Mouse (Mus musculus) heart, postnatal 0 days (tissue): ENCODE data around the gene Dmrtb1. TPM values are rescaled to one million over a fixed set of nuclear protein-coding genes. Genes with fewer than 3 reads are reported as not detected.

Experiments used
- ATAC-seq: fragments of 200-750 bp; cut with Nextera tagmentation; 2 replicates; pipeline ENCODE4 v1.8.0; 2017; ENCODE audit warnings: low read depth, moderate number of reproducible peaks, moderate library complexity; ENCODE audit not compliant: insufficient read depth
- DNase-seq: peaks from one replicate; pipeline ENCODE4 v3.0.0-alpha.2; 2016; ENCODE audit warnings: low spot score
- H3K27ac ChIP-seq: fragments of 300-500 bp; sonication (generic); 2 replicates; pipeline ENCODE4 v1.5.1; 2014; ENCODE audit warnings: low read depth, mild to moderate bottlenecking
- H3K27me3 ChIP-seq: fragments of 300-500 bp; sonication (generic); 2 replicates; pipeline ENCODE4 v1.6.1; 2014; ENCODE audit warnings: low read length, mixed read lengths; ENCODE audit not compliant: control insufficient read depth, insufficient read depth
- H3K36me3 ChIP-seq: fragments of 300-500 bp; sonication (generic); replicated peaks from 2 replicates; pipeline ENCODE4 v1.6.1; 2014; ENCODE audit warnings: low read length, mixed read lengths; ENCODE audit not compliant: control insufficient read depth, insufficient read depth
- H3K4me1 ChIP-seq: fragments of 300-500 bp; sonication (generic); 2 replicates; pipeline ENCODE4 v1.6.1; 2014; ENCODE audit warnings: antibody characterized with exemption; ENCODE audit not compliant: control insufficient read depth, insufficient read depth
- H3K4me2 ChIP-seq: fragments of 300-500 bp; sonication (generic); 2 replicates; pipeline ENCODE4 v1.6.1; 2014; ENCODE audit warnings: low read depth, mild to moderate bottlenecking, low read length, moderate library complexity
- H3K4me3 ChIP-seq: fragments of 300-500 bp; sonication (generic); 2 replicates; pipeline ENCODE4 v1.5.1; 2014; ENCODE audit warnings: low read depth, low read length
- H3K9ac ChIP-seq: fragments of 300-500 bp; sonication (generic); replicated peaks from 2 replicates; pipeline ENCODE4 v1.6.1; 2014; ENCODE audit warnings: low read depth, low read length, mixed read lengths
- H3K9me3 ChIP-seq: fragments of 300-500 bp; sonication (generic); replicated peaks from 2 replicates; pipeline ENCODE4 v1.6.1; 2016; ENCODE audit warnings: low read length; ENCODE audit not compliant: control insufficient read depth
- CTCF ChIP-seq: IDR thresholded peaks from 2 replicates; pipeline ENCODE4 v1.5.1; 2016; ENCODE audit warnings: antibody characterized with exemption, control low read depth, low read depth
- EP300 ChIP-seq: IDR thresholded peaks from 2 replicates; pipeline ENCODE4 v1.6.1; 2016; ENCODE audit warnings: antibody characterized with exemption, low read depth
- WGBS: fragments of 180-500 bp; shearing (Covaris S2); extraction: QIAGEN DNeasy Blood & Tissue Kit; methylation state at CpG from one replicate; pipeline ENCODE4 v1.1.7; 2014; 5-methylcytosine and 5-hydroxymethylcytosine counted together
- polyA plus RNA-seq: library from polyadenylated mRNA; unstranded; fragments of >200 nt; fragmentation: Nextera tagmentation; extraction: Ambion mirVana; gene quantifications from 2 replicates; pipeline ENCODE4 v1.2.1, GENCODE M21; 2015
- total RNA-seq: library from RNA; depleted of rRNA; stranded (reverse); fragments of >200 nt; gene quantifications from 2 replicates; pipeline ENCODE4 v1.2.3, GENCODE M21; 2014; ENCODE audit warnings: low replicate concordance

The Dmrtb1 gene
- total and polyA plus RNA-seq, 2 experiments from 2014 or later = not detected

GRCm38 (mm10) chr4:107693816-107694215 lies 9.8 kb upstream of the Dmrtb1 start:
- no peak for ATAC-seq
- no peaks in the 10 kb centered on the region for H3K36me3 ChIP-seq
- no peak overlapping the region for H3K9ac ChIP-seq
- no peaks in the 10 kb centered on the region for H3K9me3 ChIP-seq
- 61% methylated on average over 5 of the region's 5 CpGs for WGBS
- H3K4me3 ChIP-seq = no peak overlapping the region
- no peak for DNase-seq
- TF ChIP-seq EP300 (no peak), CTCF (no peak)
- H3K27ac ChIP-seq = no peak overlapping the region
- no peaks in the 10 kb centered on the region for H3K4me1 ChIP-seq
- H3K27me3 ChIP-seq = 0 out of 2 replicates have a peak, but pooled peaks cover 6% of the 10 kb centered on the region
- H3K4me2 ChIP-seq = no peak overlapping the region

- H3K4me2 ChIP-seq = no peak overlapping the region
- H3K4me3 ChIP-seq = no peak overlapping the region
- TF ChIP-seq CTCF (no peak), EP300 (no peak)
- 0 out of 2 replicates have a peak, but pooled peaks cover 9% of the 10 kb centered on the region for H3K27me3 ChIP-seq
- H3K36me3 ChIP-seq = no peaks in the 10 kb centered on the region
- no peak for DNase-seq
- no peak overlapping the region for H3K9ac ChIP-seq
- no peaks in the 10 kb centered on the region for H3K9me3 ChIP-seq
- ATAC-seq = no peak
- H3K27ac ChIP-seq = no peak overlapping the region
- no peaks in the 10 kb centered on the region for H3K4me1 ChIP-seq
- 15% methylated on average over 11 of the region's 11 CpGs for WGBS
Measured at GRCm38 (mm10) chr4:107688213-107688612, 4.2 kb upstream of the Dmrtb1 start.

- ATAC-seq (no peak), DNase-seq (no peak)
Measured at GRCm38 (mm10) chr4:107687127-107687526, 3.1 kb upstream of the Dmrtb1 start.

GRCm38 (mm10) chr4:107683006-107683756 lies 849 bp downstream of the Dmrtb1 start:
- no peak overlapping the region for H3K27ac ChIP-seq
- H3K36me3 ChIP-seq = no peaks in the 10 kb centered on the region
- no peak overlapping the region for H3K9ac ChIP-seq
- no peak for TF ChIP-seq CTCF
- TF ChIP-seq EP300 = no peak
- H3K4me2 ChIP-seq = no peak overlapping the region
- no peak for ATAC-seq
- H3K4me3 ChIP-seq = no peak overlapping the region
- WGBS = 87% methylated on average over 37 of the region's 37 CpGs
- H3K9me3 ChIP-seq = no peaks in the 10 kb centered on the region
- no peaks in the 10 kb centered on the region for H3K4me1 ChIP-seq
- peaks cover 9% of the 10 kb centered on the region; the same call in 1 of the 2 replicates for H3K27me3 ChIP-seq
- no peak for DNase-seq

More at GRCm38 (mm10) chr4:107687127-107687526, 3.1 kb upstream of the Dmrtb1 start:
- TF ChIP-seq CTCF = no peak
- TF ChIP-seq EP300 = no peak
- no peak overlapping the region for H3K4me2 ChIP-seq
- no peaks in the 10 kb centered on the region for H3K9me3 ChIP-seq
- H3K27ac ChIP-seq = no peak overlapping the region
- H3K4me3 ChIP-seq = no peak overlapping the region
- 19% methylated on average over 12 of the region's 12 CpGs for WGBS
- H3K9ac ChIP-seq = no peak overlapping the region
- 0 out of 2 replicates have a peak, but pooled peaks cover 9% of the 10 kb centered on the region for H3K27me3 ChIP-seq
- H3K4me1 ChIP-seq = no peaks in the 10 kb centered on the region
- no peaks in the 10 kb centered on the region for H3K36me3 ChIP-seq

GRCm38 (mm10) chr4:107681099-107681849 lies 2.8 kb downstream of the Dmrtb1 start:
- Histone ChIP-seq H3K4me3 (no peak overlapping the region), H3K27ac (no peak overlapping the region), H3K9ac (no peak overlapping the region), H3K4me1 (no peaks in the 10 kb centered on the region), H3K4me2 (no peak overlapping the region), H3K36me3 (no peaks in the 10 kb centered on the region), H3K27me3 (peaks cover 7% of the 10 kb centered on the region; the same call in 1 of the 2 replicates), H3K9me3 (no peaks in the 10 kb centered on the region)
- no peak for DNase-seq
- WGBS = 43% methylated on average over 9 of the region's 9 CpGs
- ATAC-seq = no peak
- TF ChIP-seq EP300 = no peak
- TF ChIP-seq CTCF = no peak
